In the genomic region with DNA sequence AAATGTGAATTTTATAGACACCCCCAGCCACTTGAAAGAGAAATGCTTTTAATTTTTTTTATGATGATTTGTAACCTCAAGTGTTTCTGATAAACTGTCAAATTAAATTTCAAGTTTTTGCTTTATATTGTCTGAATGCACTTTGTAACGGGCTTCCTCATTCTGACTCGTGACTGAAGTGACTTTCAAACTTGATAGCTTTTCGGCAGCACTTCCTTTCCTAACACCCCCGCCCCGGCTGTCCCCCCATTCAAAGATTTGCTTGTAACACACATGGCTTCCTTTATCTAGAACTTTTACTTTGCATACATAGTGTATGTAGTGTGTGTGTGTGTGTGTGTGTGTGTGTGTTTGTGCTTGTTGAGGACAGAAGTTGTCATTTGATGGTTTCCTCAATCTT, we compare ENCODE assay signal across 13 mouse cellular contexts.
"Had no signal": no experiment of that assay in that cellular context is flagged by ENCODE, and none has a peak within 500 bp of the region (broad histone marks: within the 10 kb centered on the region; RNA-seq: fewer than 3 reads in every experiment).

No protein-coding gene starts in this region.

- ATAC-seq: intestine, embryonic 16.5 days; liver, postnatal 0 days; midbrain, embryonic 13.5 days had no signal

- H3K27me3 ChIP-seq: kidney, embryonic 15.5 days; limb, embryonic 12.5 days; liver, embryonic 13.5 days; lung, embryonic 15.5 days; midbrain, embryonic 13.5 days; neural tube, embryonic 15.5 days had no signal

- DNase-seq: kidney, adult 2 months; kidney, postnatal 25 days; liver; liver, embryonic 13.5 days; liver, postnatal 0 days; right cerebral cortex, postnatal 14 days had no signal

- H3K9ac ChIP-seq: kidney, embryonic 15.5 days; limb, embryonic 12.5 days; liver, embryonic 13.5 days; liver, postnatal 0 days; lung, embryonic 15.5 days; midbrain, embryonic 13.5 days; neural tube, embryonic 15.5 days had no signal

- H3K4me3 ChIP-seq: kidney, embryonic 15.5 days; left cerebral cortex, adult 2 months; limb, embryonic 12.5 days; liver, embryonic 13.5 days; lung, embryonic 15.5 days; midbrain, embryonic 13.5 days; neural tube, embryonic 15.5 days had no signal

- H3K27ac ChIP-seq: kidney, embryonic 15.5 days; left cerebral cortex, adult 2 months; limb, embryonic 12.5 days; liver, embryonic 13.5 days; lung, embryonic 15.5 days; midbrain, embryonic 13.5 days; neural tube, embryonic 15.5 days had no signal

- H3K4me1 ChIP-seq: limb, embryonic 12.5 days; liver, embryonic 13.5 days; lung, embryonic 15.5 days; midbrain, embryonic 13.5 days; neural tube, embryonic 15.5 days had no signal

- H3K36me3 ChIP-seq: kidney, embryonic 15.5 days; limb, embryonic 12.5 days; liver, embryonic 13.5 days; lung, embryonic 15.5 days; midbrain, embryonic 13.5 days; neural tube, embryonic 15.5 days had no signal

- H3K9me3 ChIP-seq: kidney, embryonic 15.5 days; limb, embryonic 12.5 days; liver, embryonic 13.5 days; lung, embryonic 15.5 days; midbrain, embryonic 13.5 days; neural tube, embryonic 15.5 days had no signal
